Comparison of ENCODE assay signal across 17 mouse cellular contexts in genomic region chr11:71769744-71770143, GRCm38 (mm10). TPM values are rescaled to one million over a fixed set of nuclear protein-coding genes. Genes with fewer than 3 reads are reported as not detected.
"Had no signal": no experiment of that assay in that cellular context is flagged by ENCODE, and none has a peak within 500 bp of the region (broad histone marks: within the 10 kb centered on the region; RNA-seq: fewer than 3 reads in every experiment).

No protein-coding gene starts in this region.

- H3K27ac ChIP-seq: midbrain, embryonic 15.5 days; neural tube, embryonic 13.5 days; neural tube, embryonic 15.5 days had no signal

- H3K9ac ChIP-seq: lung, embryonic 14.5 days; midbrain, embryonic 13.5 days; midbrain, embryonic 15.5 days; neural tube, embryonic 13.5 days; neural tube, embryonic 15.5 days had no signal

- H3K9me3 ChIP-seq: megakaryocyte, embryonic 14.5 days; midbrain, embryonic 13.5 days; midbrain, embryonic 15.5 days; neural tube, embryonic 13.5 days; neural tube, embryonic 15.5 days had no signal

- DNase-seq: lung, adult 18-20 months; lung, embryonic 14.5 days; lung, postnatal 10 days; lung, postnatal 4 days; retina, postnatal 1 day; right cerebral cortex, postnatal 25 days; right cerebral cortex, postnatal 4 days; spleen, adult 18-20 months; thymus, adult 18-20 months; thymus, postnatal 14 days; thymus, postnatal 36 days had no signal

- H3K4me1 ChIP-seq: megakaryocyte, embryonic 14.5 days had no signal

- H3K4me3 ChIP-seq: megakaryocyte, embryonic 14.5 days; midbrain, embryonic 13.5 days; midbrain, embryonic 15.5 days; neural tube, embryonic 13.5 days; neural tube, embryonic 15.5 days had no signal

- H3K27me3 ChIP-seq: midbrain, embryonic 13.5 days; midbrain, embryonic 15.5 days; neural tube, embryonic 13.5 days; neural tube, embryonic 15.5 days had no signal

RNA-seq across cellular contexts. Expression of gene Wscd1, which starts 20.0 kb away (rescaled TPM):
- total RNA-seq: monocyte, adult 5-6 weeks had no signal
